Mouse (Mus musculus): ENCODE results near the gene Tat. TPM values are rescaled to one million over a fixed set of nuclear protein-coding genes. Genes with fewer than 3 reads are reported as not detected.

Tat gene
- polyA plus RNA-seq (2014; fragmentation: Nextera tagmentation; extraction: Ambion mirVana): not detected in 2 replicates

GRCm38 (mm10) chr8:109990224-109990623, at the start of gene Tat:
TSS of gene Tat (plus strand) at chr8:109990437.
- ATAC-seq (ENCODE audit: insufficient read depth, low FRiP score, low TSS enrichment) (no peak), DNase-seq (ENCODE audit: low spot score) (no peak)

GRCm38 (mm10) chr8:109941606-109942360, 48.5 kb upstream of the Tat start:
- H3K27ac ChIP-seq (ENCODE audit: low read depth, low read length): no peak overlapping the region
- H3K9me3 ChIP-seq (ENCODE audit: control insufficient read depth, low read length): no peaks in the 10 kb centered on the region
- H3K36me3 ChIP-seq (ENCODE audit: control insufficient read depth, insufficient read depth, low read length): peaks cover 6% of the 10 kb centered on the region; the same call in 1 of the 2 replicates
- no peak overlapping the region for H3K9ac ChIP-seq (ENCODE audit: low read length)
- H3K4me2 ChIP-seq (ENCODE audit: low read depth): no peak overlapping the region
- 91% methylated on average over 2 of the region's 2 CpGs for WGBS
- DNase-seq (ENCODE audit: low spot score) (no peak), ATAC-seq (ENCODE audit: insufficient read depth, low FRiP score, low TSS enrichment) (no peak)
- no peaks in the 10 kb centered on the region for H3K27me3 ChIP-seq (ENCODE audit: control insufficient read depth, insufficient read depth, low read length)
- H3K4me1 ChIP-seq (ENCODE audit: control insufficient read depth, insufficient read depth, low read length): no peaks in the 10 kb centered on the region; the same call in 1 of the 2 replicates
- H3K4me3 ChIP-seq (ENCODE audit: low read depth, low read length): no peak overlapping the region

More at GRCm38 (mm10) chr8:109990224-109990623, at the start of gene Tat:
- H3K9me3 ChIP-seq (ENCODE audit: control insufficient read depth, low read length): no peaks in the 10 kb centered on the region
- no peaks in the 10 kb centered on the region for H3K27me3 ChIP-seq (ENCODE audit: control insufficient read depth, insufficient read depth, low read length)
- H3K4me2 ChIP-seq (ENCODE audit: low read depth): no peak within 1 kb of the TSS
- no peak within 1 kb of the TSS for H3K4me3 ChIP-seq (ENCODE audit: low read depth, low read length)
- 87% methylated on average over 8 of the region's 8 CpGs for WGBS
- H3K9ac ChIP-seq (ENCODE audit: low read length): no peak within 1 kb of the TSS
- H3K4me1 ChIP-seq (ENCODE audit: control insufficient read depth, insufficient read depth, low read length): no peaks in the 10 kb centered on the region
- H3K27ac ChIP-seq (ENCODE audit: low read depth, low read length): no peak within 1 kb of the TSS
- H3K36me3 ChIP-seq (ENCODE audit: control insufficient read depth, insufficient read depth, low read length): no peaks in the 10 kb centered on the region

- no peaks in the 10 kb centered on the region for H3K9me3 ChIP-seq (ENCODE audit: control insufficient read depth, low read length)
- 32% methylated on average over 9 of the region's 9 CpGs for WGBS
- peaks cover 4% of the 10 kb centered on the region; the same call in 1 of the 2 replicates for H3K4me1 ChIP-seq (ENCODE audit: control insufficient read depth, insufficient read depth, low read length)
- H3K4me3 ChIP-seq (ENCODE audit: low read depth, low read length): no peak overlapping the region
- no peak overlapping the region for H3K9ac ChIP-seq (ENCODE audit: low read length)
- H3K27me3 ChIP-seq (ENCODE audit: control insufficient read depth, insufficient read depth, low read length): peaks cover 8% of the 10 kb centered on the region
- H3K27ac ChIP-seq (ENCODE audit: low read depth, low read length): no peak overlapping the region
- peaks cover 3% of the 10 kb centered on the region; the same call in 1 of the 2 replicates for H3K36me3 ChIP-seq (ENCODE audit: control insufficient read depth, insufficient read depth, low read length)
- ATAC-seq (ENCODE audit: insufficient read depth, low FRiP score, low TSS enrichment) (no peak), DNase-seq (ENCODE audit: low spot score) (no peak)
- H3K4me2 ChIP-seq (ENCODE audit: low read depth): no peak overlapping the region
These were observed 45.0 kb upstream of the Tat start for GRCm38 (mm10) chr8:109945153-109945632.

GRCm38 (mm10) chr8:109945694-109946093, 44.5 kb upstream of the Tat start:
- no peak overlapping the region for H3K4me2 ChIP-seq (ENCODE audit: low read depth)
- H3K9ac ChIP-seq (ENCODE audit: low read length): no peak overlapping the region
- DNase-seq (ENCODE audit: low spot score): no peak
- H3K36me3 ChIP-seq (ENCODE audit: control insufficient read depth, insufficient read depth, low read length): peaks cover 2% of the 10 kb centered on the region; the same call in 1 of the 2 replicates
- H3K4me3 ChIP-seq (ENCODE audit: low read depth, low read length): no peak overlapping the region
- no peak for ATAC-seq (ENCODE audit: insufficient read depth, low FRiP score, low TSS enrichment)
- peaks cover 4% of the 10 kb centered on the region; the same call in 1 of the 2 replicates for H3K4me1 ChIP-seq (ENCODE audit: control insufficient read depth, insufficient read depth, low read length)
- 75% methylated on average over 7 of the region's 7 CpGs for WGBS
- no peaks in the 10 kb centered on the region for H3K9me3 ChIP-seq (ENCODE audit: control insufficient read depth, low read length)
- no peak overlapping the region for H3K27ac ChIP-seq (ENCODE audit: low read depth, low read length)
- peaks cover 8% of the 10 kb centered on the region for H3K27me3 ChIP-seq (ENCODE audit: control insufficient read depth, insufficient read depth, low read length)

- DNase-seq (ENCODE audit: low spot score) (no peak), ATAC-seq (ENCODE audit: insufficient read depth, low FRiP score, low TSS enrichment) (no peak)
- H3K27me3 ChIP-seq (ENCODE audit: control insufficient read depth, insufficient read depth, low read length): peaks cover 8% of the 10 kb centered on the region
- no peaks in the 10 kb centered on the region for H3K36me3 ChIP-seq (ENCODE audit: control insufficient read depth, insufficient read depth, low read length)
- H3K4me2 ChIP-seq (ENCODE audit: low read depth): no peak overlapping the region
- no peak overlapping the region for H3K9ac ChIP-seq (ENCODE audit: low read length)
- WGBS: 94% methylated on average over 7 of the region's 7 CpGs
- no peaks in the 10 kb centered on the region for H3K9me3 ChIP-seq (ENCODE audit: control insufficient read depth, low read length)
- no peak overlapping the region for H3K27ac ChIP-seq (ENCODE audit: low read depth, low read length)
- peaks cover 4% of the 10 kb centered on the region; the same call in 1 of the 2 replicates for H3K4me1 ChIP-seq (ENCODE audit: control insufficient read depth, insufficient read depth, low read length)
- H3K4me3 ChIP-seq (ENCODE audit: low read depth, low read length): no peak overlapping the region
These were observed 44.0 kb upstream of the Tat start for GRCm38 (mm10) chr8:109946272-109946671.

- Histone ChIP-seq H3K9ac (ENCODE audit: low read length) (peak overlapping the region; percentile 39), H3K27me3 (ENCODE audit: control insufficient read depth, insufficient read depth, low read length) (peaks cover 8% of the 10 kb centered on the region), H3K4me2 (ENCODE audit: low read depth) (peak overlapping the region; percentile 49), H3K36me3 (ENCODE audit: control insufficient read depth, insufficient read depth, low read length) (no peaks in the 10 kb centered on the region), H3K9me3 (ENCODE audit: control insufficient read depth, low read length) (no peaks in the 10 kb centered on the region), H3K4me3 (ENCODE audit: low read depth, low read length) (peak overlapping the region; percentile 30), H3K27ac (ENCODE audit: low read depth, low read length) (no peak overlapping the region), H3K4me1 (ENCODE audit: control insufficient read depth, insufficient read depth, low read length) (peaks cover 4% of the 10 kb centered on the region; the same call in 1 of the 2 replicates)
- DNase-seq (ENCODE audit: low spot score): peak; percentile 59
- 0 out of 2 replicates have a peak, but pooled peaks have one; percentile 55 for ATAC-seq (ENCODE audit: insufficient read depth, low FRiP score, low TSS enrichment)
- WGBS: 3% methylated on average over 26 of the region's 26 CpGs
These were observed 42.6 kb upstream of the Tat start for GRCm38 (mm10) chr8:109947447-109948284.

- Histone ChIP-seq H3K27ac (ENCODE audit: low read depth, low read length) (no peak overlapping the region), H3K36me3 (ENCODE audit: control insufficient read depth, insufficient read depth, low read length) (no peaks in the 10 kb centered on the region), H3K4me2 (ENCODE audit: low read depth) (peak overlapping the region; percentile 49), H3K4me1 (ENCODE audit: control insufficient read depth, insufficient read depth, low read length) (peaks cover 4% of the 10 kb centered on the region; the same call in 1 of the 2 replicates), H3K4me3 (ENCODE audit: low read depth, low read length) (peak overlapping the region; percentile 30), H3K9ac (ENCODE audit: low read length) (peak overlapping the region; percentile 39), H3K27me3 (ENCODE audit: control insufficient read depth, insufficient read depth, low read length) (peaks cover 8% of the 10 kb centered on the region), H3K9me3 (ENCODE audit: control insufficient read depth, low read length) (no peaks in the 10 kb centered on the region)
- 3% methylated on average over 19 of the region's 19 CpGs for WGBS
- DNase-seq (ENCODE audit: low spot score) (no peak), ATAC-seq (ENCODE audit: insufficient read depth, low FRiP score, low TSS enrichment) (no peak)
These were observed 42.0 kb upstream of the Tat start for GRCm38 (mm10) chr8:109948285-109948564.

- Histone ChIP-seq H3K9ac (ENCODE audit: low read length) (no peak overlapping the region), H3K9me3 (ENCODE audit: control insufficient read depth, low read length) (no peaks in the 10 kb centered on the region), H3K27me3 (ENCODE audit: control insufficient read depth, insufficient read depth, low read length) (peaks cover 8% of the 10 kb centered on the region), H3K4me1 (ENCODE audit: control insufficient read depth, insufficient read depth, low read length) (0 out of 2 replicates have a peak, but pooled peaks cover 7% of the 10 kb centered on the region), H3K4me3 (ENCODE audit: low read depth, low read length) (no peak overlapping the region), H3K27ac (ENCODE audit: low read depth, low read length) (no peak overlapping the region), H3K36me3 (ENCODE audit: control insufficient read depth, insufficient read depth, low read length) (no peaks in the 10 kb centered on the region), H3K4me2 (ENCODE audit: low read depth) (no peak overlapping the region)
- WGBS: 80% methylated on average over 7 of the region's 7 CpGs
- DNase-seq (ENCODE audit: low spot score) (no peak), ATAC-seq (ENCODE audit: insufficient read depth, low FRiP score, low TSS enrichment) (no peak)
These were observed 38.1 kb upstream of the Tat start for GRCm38 (mm10) chr8:109952171-109952570.

Data from neural tube, embryonic 11.5 days (tissue).